Mouse (Mus musculus): ENCODE results near the gene Grip1.

Grip1 gene

DNA sequence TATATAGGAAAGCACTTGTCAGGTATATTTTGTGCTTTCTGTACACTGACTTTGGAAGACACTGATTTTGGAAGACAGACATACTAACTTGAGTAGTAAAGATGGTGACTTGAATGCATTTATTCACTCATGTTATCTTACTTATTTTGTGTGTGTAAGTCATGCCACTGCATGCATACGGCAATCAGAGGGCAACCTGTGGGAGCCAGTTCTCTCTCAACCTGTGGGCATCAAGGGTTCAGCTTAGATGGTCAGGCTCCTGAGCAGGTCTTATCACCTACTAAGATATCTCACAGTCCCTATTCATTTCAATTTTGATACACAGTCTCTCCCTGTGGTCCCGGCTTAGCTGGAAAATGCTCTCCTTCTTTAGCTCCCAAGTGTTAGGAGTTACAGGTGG is 5.4 kb downstream of the Grip1 start:
- in situ Hi-C loops (cut with MboI, MseI), result no loop called here

DNA sequence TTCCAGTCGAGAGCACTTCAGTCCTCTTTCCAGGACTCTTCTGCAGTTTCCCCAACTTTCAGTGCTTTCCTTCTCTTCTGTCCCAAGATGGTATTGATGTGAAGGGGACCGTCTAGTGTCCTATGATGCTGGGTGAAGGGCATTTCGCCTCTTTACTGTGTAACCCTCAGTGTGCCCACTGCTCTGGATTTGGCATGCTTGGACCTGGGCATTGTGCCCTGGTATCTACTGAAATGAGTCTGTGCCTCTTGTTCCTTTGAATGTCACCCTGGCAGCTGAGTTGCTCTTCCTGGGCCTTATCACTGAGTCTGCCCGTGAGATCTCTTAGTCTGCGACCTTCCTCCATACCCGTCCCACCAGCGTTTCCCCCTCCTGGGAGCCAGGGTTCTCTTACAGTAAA is 9.7 kb downstream of the Grip1 start:
- in situ Hi-C loops (cut with MboI, MseI), result no loop called here

DNA sequence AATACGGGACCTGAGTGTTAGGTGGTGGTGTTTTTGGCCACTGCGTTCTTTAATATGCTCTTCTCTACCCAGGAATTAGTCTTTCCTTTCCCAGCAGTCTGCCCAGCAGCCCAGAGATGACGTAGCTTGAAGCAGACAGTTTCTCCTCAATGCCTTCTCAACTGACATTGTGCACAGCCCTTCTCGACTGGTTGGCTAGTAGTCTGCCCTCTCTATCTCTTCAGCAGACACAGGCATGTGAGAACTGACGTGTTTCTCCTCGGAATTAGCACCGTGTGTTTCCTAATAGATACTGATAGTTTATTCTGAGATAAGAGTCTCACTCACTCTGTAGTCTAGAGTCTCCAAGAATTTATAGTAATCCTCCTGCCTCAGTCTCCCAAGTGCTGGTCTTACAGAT is 10.2 kb downstream of the Grip1 start:
- in situ Hi-C loops (cut with MboI, MseI), result no loop called here

DNA sequence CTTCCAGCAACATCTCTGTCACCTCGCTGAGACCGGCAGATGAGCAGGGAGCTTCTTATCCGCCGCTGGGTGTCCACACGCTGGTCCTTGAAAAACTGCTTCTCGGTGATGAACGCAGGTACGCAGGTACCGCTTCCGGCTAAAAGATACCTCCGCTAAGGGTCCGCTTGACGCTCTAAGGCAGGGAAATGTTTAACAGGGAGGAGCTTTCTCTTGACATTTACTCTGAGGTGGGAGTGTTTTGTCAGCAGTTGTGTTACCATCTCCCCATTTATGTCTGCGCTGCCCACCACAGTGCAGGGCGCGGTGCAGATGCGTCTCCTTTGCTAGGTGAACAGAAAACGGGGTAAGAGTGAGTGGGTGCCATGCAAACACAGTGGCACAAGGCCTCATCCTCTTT is 14.3 kb downstream of the Grip1 start:
- in situ Hi-C loops (cut with MboI, MseI), result no loop called here

DNA sequence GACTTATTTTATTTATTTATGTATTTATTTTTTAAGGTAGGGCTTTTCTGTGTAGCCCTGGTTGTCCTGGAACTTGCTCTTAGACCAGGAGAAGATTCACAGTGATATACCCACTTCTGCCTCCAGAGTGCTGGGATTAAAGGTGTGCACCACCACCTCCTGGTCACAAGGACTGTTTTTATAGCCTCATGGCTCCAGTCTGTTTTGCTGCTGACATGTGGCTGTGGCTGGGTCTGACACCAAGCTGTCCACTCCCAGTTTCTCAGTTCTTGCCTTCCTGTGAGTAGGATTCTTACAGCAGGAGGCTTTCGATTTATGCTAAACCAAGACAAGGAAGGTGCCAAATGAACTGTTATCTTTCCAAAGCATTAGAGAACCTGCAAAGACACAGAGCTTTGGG is 16.5 kb downstream of the Grip1 start:
- in situ Hi-C loops (cut with MboI, MseI), result no loop called here

DNA sequence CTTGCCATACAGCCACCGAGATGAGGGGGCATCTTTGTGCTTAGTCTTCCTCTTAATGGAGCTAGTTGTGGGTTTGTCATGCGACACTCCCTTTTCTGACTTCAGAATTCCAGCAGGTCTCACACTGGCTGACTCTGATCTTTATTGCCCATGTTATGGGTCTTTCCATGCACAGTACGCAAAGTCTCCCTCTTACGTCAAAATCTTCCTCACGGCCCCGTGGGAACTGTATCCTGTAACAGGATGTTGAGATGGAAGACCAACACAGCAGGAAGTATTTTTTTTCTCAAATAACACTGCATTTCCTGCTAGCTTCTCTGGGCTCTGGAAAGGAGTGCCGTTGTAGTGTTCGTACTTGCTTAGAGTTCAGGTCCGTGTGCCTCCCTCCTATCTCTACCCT is 21.5 kb downstream of the Grip1 start:
- in situ Hi-C loops (cut with MboI, MseI), result no loop called here

DNA sequence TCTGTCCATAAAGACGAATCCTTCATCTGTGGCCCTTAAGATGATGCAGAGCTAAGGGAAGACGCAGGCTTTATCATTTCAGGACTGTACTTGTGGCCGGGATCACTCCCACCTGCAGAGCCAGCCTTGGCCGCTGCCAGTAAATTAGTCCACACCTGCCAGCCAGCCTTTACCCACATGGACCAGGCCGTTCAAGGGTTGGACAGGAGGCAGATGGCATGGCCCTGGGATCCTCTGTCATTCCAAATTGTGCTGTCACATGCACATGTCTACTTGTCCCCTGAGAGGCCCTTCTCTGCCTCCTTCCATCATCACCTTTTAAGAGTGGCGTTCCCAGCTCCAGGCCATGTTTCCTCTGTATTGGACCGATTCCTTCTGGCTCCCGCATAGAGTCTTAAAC is 24.0 kb downstream of the Grip1 start:
- in situ Hi-C loops (cut with MboI, MseI), result no loop called here

DNA sequence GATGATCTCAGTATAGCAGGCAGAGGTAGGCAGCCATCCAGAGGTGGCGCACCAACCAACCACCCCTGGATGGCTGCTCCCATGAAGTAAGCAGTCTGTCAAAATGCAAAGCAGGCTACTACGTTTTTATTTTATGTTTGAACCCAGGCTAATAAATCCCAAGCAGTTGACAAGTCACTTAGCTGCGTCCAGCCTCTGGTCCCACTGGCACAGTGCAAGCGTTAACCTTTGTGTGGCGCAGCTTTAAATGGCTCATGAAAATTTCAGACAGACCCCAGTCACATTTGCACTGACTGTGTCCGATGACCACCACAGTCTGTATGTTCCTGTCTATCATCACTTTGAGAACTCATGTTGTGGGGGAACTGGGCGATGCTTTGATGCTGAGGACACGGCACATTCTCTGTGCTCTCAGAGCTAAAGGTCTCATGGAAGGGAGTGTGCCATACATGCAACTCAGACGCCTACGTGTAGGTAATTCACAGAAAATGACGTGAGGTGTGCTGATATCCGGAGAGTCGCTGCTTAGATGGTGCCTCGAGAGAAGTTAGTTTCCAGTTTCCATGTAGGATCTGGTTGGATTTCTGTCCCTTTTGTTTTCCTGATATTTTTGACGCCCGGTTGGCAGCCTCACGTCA is 29.6 kb downstream of the Grip1 start:
- in situ Hi-C loops (cut with MboI, MseI), result no loop called here

DNA sequence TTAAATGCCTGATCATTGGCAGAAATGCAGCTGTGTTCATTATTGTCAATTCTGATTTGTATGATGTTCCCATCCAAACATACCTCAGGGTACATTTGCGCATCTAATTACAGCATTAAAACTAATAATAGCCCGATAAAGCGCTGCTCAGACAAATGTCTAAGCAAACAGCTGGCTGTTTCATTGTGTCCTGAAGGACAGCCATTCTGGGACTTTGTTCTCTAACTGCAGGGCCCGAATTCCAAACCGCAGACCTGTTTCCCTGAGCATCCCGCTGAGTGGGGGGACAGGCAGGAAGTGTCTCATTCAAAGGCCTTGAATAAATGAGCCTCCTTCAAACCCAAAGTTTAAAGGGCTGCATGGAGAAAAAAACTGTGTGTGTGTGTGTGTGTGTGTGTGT is 30.1 kb downstream of the Grip1 start:
- in situ Hi-C loops (cut with MboI, MseI), result no loop called here

DNA sequence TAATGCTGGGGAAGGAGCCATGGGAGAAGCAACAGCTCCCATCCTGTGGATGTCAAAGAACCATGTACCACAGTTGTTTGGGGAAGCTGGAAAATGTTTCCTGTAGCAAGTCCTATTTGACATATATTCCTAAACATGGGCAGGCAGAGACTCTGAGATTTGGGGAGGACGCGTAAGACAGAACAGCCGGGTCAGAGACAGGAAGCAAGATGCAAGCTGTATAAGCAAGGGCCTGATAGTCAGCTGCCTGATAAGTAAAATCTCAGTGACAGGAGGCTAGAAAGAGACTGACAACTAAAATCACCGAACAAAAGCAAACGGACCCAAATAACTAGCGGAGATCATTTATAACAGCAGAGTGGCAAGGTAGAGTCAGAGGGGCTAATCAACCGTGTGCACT is 33.3 kb downstream of the Grip1 start:
- in situ Hi-C loops (cut with MboI, MseI), result no loop called here

DNA sequence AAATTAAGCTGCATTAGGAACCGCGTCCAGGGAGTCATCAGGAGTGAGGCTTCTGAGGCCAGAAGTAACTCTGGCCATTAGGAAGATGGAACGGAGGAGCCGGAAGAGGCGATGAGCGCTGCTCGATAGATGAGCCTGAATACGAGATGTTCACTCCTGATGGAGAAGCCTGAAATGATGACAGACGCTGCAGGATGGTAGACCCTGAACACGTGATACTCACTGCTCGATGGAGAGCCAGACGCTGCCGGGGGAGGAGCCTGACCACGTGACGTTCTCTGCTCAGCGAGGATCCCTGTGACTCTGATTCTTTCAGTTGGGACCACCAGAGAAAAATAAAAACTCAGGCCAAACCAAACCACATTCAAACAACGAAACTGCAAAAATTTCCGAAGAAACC is 37.2 kb downstream of the Grip1 start:
- in situ Hi-C loops (cut with MboI, MseI), result no loop called here

DNA sequence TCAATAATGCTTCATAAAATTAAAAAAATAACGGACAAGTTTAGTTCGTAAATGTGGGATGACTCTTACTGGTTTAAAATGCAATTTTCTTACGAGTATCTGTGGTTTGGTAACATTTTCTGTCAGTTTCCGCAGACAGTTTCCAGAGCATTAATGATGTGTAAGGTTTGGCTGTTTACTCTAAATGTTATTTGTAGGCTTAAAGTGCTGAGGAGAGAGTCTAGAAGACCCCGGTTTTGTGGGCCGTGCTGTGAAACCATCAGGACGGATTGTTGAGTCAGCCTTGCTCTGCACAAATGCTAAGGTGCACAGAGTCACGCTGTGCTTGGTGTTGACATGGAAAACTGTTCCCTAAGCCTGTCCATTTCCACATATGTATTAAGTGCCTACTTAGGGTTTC is 41.7 kb downstream of the Grip1 start:
- in situ Hi-C loops (cut with MboI, MseI), result no loop called here

DNA sequence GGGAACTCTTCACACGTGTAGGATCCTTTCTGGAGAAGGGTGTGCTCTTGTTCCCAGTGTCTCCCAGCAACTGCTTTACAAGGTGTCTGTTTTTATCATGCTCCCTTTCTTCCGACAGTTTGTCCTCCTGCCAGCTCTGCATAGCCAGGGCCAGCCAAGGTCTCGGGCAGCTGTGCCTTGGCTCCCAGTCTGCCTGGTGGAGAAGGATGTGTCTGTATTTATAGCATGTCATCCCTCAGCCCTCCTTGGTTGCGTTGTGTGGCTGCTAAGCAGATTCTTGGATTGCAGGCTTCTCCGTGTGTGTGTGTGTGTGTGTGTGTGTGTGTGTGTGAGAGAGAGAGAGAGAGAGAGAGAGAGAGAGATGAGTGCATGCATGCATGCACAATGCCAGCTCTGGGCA is 42.6 kb downstream of the Grip1 start:
- in situ Hi-C loops (cut with MboI, MseI), result no loop called here

DNA sequence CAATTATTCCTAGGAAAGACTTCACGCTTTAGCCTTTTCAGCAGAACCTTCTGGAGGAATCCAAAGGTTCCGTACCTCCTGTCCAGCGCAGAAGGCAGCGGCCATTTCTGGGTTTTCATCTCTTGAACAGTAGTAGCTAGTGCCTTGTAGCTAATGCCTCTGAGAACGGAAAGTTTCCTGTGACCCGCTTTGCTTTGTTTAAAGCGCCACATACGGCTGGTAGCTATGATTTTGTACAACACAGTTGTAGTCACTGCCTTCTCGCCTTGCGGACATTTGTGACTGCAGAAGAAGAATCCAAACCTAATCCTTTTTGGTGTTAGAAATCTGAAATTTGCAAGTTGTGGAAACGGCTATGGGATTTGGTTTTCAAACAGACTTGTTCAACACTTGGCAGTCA is 68.1 kb downstream of the Grip1 start:
- in situ Hi-C loops (cut with MboI, MseI), result no loop called here

DNA sequence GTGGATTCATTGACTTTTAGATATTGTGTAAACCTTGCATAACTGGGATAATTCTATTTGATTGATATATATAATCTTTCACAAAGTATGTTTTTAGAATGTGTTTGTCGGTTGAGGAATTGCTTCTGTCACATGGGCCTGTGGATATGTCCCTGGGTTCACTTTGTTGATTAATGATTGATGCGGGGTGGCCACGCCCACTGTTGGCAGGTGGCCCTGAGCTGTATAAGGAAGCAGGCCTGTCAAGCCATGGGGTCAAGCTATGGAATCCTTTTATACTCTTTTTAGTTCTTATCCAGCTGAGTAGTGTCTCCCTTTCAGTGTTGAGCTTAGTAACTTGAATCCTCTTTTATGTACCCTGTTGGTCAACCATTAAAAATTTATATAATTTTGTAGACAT is 72.1 kb downstream of the Grip1 start:
- in situ Hi-C loops (cut with MboI, MseI), result no loop called here

DNA sequence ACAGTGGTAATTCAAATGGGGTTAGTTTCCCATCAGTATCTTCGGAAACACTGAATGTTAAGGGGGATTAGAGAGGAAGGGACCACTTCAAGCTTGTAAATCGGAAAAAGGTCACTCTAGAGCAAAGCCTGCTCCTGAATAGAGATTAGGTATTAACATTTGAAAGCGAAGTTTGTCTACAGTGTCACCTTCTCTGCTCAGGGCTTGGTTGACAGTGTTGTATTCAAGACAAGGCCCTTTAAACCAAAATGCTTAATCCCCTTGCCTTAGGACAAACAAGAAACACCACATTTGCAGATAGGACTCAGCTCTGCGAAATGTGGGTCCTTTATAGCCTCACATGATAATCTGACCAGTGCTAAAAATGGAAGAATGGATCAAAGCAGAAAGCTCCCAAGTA is 81.2 kb downstream of the Grip1 start:
- in situ Hi-C loops (cut with MboI, MseI), result no loop called here

DNA sequence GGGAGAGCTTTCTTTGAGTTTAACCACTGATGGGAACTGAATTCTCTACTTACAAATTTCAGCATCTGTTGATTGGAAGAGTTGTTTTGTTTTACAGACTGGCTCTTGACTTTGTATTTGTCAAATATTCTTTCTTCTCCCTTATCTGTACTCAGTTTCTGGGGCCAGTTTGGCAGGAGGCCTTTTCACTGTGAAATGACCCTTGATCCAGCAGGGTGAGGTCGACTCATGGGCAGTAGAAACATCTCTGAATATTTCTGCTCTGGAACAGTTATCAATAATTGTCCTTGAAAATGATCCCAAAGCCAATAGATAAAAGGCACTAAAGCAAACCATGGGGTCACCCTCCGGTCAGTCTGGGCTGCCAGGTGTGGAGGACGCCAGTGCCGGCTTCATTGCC is 88.0 kb downstream of the Grip1 start:
- in situ Hi-C loops (cut with MboI, MseI), result no loop called here

DNA sequence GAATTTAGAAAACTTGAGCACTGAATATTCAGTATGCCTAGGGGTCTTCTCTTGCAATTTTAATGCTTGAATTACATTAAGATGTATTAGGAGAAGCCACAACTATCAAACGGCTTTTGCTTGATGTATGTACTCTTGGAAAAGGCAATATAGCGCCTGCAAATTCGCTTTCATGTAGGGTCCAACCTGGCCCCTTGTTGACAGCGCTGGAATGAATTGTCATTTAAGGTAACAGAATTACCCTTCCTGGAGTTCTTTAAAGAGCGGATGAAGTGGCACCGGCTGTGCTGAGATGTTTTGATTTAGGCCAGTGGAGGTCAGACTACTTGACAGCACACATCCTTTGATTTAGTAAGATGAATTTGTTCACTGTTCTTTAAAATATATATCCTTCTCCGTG is 90.1 kb downstream of the Grip1 start:
- in situ Hi-C loops (cut with MboI, MseI), result no loop called here

DNA sequence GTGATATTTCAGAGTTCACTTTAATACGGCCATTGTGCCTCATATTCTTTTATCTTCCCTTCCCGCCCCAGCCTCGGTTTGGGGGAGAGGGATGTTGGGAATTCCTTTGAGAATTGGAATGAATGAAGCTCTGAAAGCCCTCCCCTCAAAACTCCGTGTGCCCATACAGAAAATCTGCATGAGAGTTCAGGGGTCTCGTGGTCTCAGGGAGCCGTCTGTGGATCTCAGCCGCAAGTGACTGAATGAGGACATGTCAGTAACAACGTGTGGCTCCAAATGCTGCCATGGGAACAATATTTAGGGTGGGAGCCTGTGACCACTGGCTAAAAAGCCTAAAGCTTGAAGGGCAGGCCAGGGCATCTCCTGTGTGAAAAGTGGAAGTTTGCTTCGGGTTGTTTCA is 91.1 kb downstream of the Grip1 start:
- in situ Hi-C loops (cut with MboI, MseI), result no loop called here

DNA sequence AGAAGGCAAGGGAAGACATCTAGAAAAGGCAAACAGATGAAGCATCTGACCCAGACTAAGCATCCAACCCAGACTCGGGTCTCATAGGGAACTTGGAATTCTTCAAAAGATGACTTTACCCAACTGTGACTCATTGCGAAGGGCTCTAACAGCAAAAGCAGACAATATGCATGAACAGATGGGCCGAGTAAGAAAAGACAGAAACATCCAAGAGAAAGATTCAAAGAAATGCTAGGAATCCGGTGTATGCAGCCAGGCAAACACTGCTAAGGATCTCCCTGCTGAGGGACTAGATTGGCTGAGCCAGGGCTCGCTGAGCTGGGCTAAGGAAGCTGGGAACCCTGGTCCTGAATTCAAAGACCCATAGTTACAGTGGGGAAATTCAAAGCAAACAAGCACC is 94.2 kb downstream of the Grip1 start:
- in situ Hi-C loops (cut with MboI, MseI), result no loop called here

DNA sequence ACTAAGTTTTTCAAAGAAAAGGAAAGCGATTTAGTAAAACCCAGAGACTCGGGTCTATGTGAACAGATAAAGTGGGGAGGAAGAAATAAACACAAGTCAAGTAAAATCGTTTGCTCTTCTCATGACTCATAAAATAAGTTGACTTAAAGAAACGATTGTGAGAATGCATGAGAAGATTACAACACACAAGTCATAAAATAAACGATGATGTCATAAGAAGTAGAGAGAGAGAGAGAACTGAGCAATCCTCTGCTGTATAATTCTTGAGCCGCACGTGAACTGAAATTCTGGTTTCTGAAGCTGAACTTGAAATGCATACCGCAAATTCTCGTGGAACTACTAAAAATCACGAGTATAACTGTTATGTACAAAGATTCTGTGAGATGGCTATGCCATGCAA is 95.1 kb downstream of the Grip1 start:
- in situ Hi-C loops (cut with MboI, MseI), result no loop called here

DNA sequence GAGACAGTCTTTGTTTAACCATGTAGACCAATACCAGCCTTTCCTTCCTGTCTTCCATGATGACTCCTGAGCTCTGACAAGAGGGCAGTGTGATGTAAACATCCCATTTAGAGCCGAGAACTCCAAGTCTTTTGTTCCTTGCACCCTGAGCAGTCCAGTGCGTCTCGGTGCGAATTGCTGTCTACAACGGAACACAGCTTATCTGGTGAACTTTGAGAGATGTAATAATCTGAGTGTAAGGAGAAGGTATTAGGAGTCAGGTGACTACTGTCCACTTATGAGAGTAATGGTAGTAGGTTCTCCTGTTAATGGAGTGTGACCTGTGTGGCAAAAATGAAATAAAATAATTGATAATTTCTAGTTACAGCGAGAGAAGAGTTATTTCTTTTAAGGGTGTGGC is 97.0 kb downstream of the Grip1 start:
- in situ Hi-C loops (cut with MboI, MseI), result no loop called here

DNA sequence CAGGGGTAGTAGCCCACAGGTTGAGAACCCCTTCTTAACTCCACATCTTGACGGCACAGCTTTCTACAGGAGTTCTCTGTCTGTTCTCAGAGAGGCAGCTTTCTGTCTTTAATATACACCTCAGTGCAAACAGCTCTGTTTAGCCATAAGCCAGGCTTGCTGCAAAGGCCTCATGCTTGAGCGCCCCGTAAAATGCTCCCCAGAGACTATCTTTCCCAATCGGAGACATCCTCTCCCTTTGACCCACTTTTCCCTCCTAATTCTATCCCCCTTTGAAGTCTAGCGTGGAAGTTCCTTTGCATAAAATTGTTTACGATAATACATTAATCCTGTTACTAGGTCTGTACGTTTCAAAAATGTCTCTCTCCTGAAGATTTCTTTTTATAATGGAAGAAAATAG is 102.7 kb downstream of the Grip1 start:
- in situ Hi-C loops (cut with MboI, MseI), result no loop called here

DNA sequence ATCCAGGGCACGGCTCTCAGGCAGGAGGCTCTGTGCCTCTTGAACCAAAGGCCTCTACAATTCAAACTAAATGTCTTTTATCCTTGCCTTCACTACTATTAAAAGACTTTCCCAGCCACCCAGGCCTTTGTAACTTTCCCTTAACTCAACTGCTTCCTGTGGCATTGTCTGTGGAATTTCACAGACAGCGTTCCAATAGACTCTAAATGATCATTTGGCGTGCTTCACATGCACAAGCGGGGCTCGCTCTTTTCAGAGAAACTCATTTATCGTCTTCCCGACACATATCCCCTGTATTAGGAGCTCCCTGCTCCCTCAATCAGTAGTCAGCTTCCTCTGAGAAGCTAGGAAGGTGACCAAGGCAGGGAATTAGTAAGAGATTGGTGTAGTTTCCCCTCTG is 104.8 kb downstream of the Grip1 start:
- in situ Hi-C loops (cut with MboI, MseI), result no loop called here

DNA sequence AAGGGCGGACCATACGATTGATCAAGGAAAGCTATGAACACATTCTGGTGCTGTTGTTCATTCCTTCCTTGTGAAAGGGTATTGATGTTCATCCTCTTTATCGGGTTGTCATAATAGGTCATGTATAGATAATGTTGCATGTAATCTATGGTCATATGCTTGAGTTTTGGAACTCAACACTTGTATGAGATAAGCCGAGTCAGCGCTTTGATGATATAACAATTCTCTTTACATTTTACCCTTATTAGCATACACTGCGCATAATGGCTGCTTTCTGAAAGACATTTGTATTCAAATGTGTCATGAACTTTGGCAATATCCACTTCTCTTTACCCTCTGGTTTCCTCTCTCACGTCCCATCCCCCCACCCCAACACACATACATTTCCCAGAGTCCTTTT is 111.2 kb downstream of the Grip1 start:
- in situ Hi-C loops (cut with MboI, MseI), result no loop called here
